Mouse (Mus musculus) olfactory bulb, adult 2 months (tissue): ENCODE measurements at regions not wholly inside any gene's neighbourhood (a gene's known extent, or its start where the extent isn't known, plus 50 kb on each side); places are given as distances from the start of the nearest gene placed in this dataset.

ENCODE experiments used
- CTCF ChIP-seq: fragments of 200-500 bp; IDR thresholded peaks from 2 replicates; pipeline ENCODE4 v1.5.1; 2012; ENCODE audit warnings: low read depth, mild to moderate bottlenecking, low read length, moderate library complexity; ENCODE audit not compliant: insufficient read depth
- POLR2A ChIP-seq: fragments of 200-500 bp; IDR thresholded peaks from 2 replicates; pipeline ENCODE4 v1.6.1; 2012; ENCODE audit warnings: mild to moderate bottlenecking, low read depth, low read length, moderate library complexity; ENCODE audit not compliant: insufficient read depth

GRCm38 (mm10) chr2:133438018-133438417, 113.9 kb upstream of the Bmp2 start:
- TF ChIP-seq POLR2A = no peak
- no peak for TF ChIP-seq CTCF
